Mouse (Mus musculus) left cerebral cortex, adult 2 months (tissue): ENCODE measurements around the gene Npff. TPM values are rescaled to one million over a fixed set of nuclear protein-coding genes. Genes with fewer than 3 reads are reported as not detected.
A peak's percentile ranks its signal among the peaks of the same experiment; 100 is the strongest.

Experiments
- DNase-seq, 2 experiments: peaks; one replicate each; pipeline ENCODE4 v3.0.0; 2021 to 2022; ENCODE audit warnings: low spot score in 2 of 2, mixed read lengths in 1 of 2; ENCODE audit errors: extremely low spot score in 1 of 2
- H3K27ac ChIP-seq: fragments of 200-600 bp; 2 replicates; pipeline ENCODE4 v1.8.1; 2022
- H3K4me3 ChIP-seq: fragments of 200-600 bp; 2 replicates; pipeline ENCODE4 v1.8.1; 2022
- CTCF ChIP-seq: fragments of 200-600 bp; IDR thresholded peaks from 2 replicates; pipeline ENCODE4 v1.8.1; 2022; ENCODE audit warnings: antibody characterized with exemption, mild to moderate bottlenecking, moderate library complexity
- intact Hi-C: fragments of 180-260 bp; cut with DNase I; formaldehyde crosslinking; loops from one replicate; pipeline ENCODE4 v1.15.1; 2025
- total RNA-seq, 2 experiments: library from RNA; stranded (reverse); gene quantifications; 2 replicates each; pipeline ENCODE4 v1.2.3; 2021

Gene Npff
- total RNA-seq, 2 experiments from 2014 or later = 2.4 to 2.6 TPM

DNA sequence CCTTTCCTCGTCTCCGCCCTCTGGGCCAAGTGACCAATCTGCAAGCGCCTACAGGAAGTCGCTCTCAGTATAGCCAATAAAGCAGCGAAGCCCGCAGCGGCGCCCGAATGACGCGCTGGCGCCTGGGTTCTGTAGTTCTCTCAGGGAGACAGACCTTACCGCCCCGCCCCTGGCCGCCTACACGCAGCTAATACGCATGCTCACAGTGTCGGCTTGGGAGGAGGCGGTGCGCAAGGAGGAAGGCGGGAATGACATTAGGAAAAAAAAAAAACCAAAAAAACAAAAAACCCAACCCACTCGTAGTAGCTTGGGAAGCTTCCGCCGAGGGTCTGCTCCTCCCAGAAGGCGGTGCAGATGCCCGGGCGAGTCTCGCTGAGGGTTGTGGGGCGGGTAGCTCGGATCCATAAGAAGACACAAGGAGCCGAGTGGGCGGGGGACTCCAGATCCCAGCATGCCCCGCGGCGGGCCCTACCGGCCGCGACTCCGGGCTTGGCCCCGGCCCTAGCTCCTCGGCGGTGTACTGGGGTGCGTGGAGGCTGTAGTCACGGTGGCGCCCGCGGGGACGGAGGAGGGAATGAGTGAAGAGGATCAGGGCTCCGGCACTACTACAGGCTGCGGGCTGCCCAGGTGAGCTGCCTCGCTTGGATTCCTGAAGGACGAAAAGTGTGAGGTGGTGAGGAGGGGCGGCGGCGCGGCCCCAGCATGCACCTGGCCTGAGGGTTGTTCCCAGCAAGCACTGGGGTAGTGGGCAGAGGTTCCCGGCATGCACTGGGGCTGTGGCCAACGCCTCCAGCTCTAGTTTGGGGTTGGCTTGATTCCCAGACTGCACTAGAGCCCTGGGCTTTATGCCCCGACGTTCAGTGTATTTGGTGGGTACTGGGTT lies 6.5 kb downstream of the Npff start, which contains the start of gene Tarbp2:
TSS of gene Tarbp2 (plus strand) at position 217 of the 883 bp plus-strand sequence.
- H3K27ac ChIP-seq = peak within 1 kb of the TSS; percentile 100
- peak within 1 kb of the TSS; percentile 91 for H3K4me3 ChIP-seq
- peak; percentile 99 to 100 for DNase-seq
- TF ChIP-seq CTCF = no peak
- intact Hi-C loops = loop anchor here (1.0 to 5.0 kb wide), 4 partner anchors 28 to 153 kb away; partner anchors contain the start of genes Pcbp2 and Sp1

DNA sequence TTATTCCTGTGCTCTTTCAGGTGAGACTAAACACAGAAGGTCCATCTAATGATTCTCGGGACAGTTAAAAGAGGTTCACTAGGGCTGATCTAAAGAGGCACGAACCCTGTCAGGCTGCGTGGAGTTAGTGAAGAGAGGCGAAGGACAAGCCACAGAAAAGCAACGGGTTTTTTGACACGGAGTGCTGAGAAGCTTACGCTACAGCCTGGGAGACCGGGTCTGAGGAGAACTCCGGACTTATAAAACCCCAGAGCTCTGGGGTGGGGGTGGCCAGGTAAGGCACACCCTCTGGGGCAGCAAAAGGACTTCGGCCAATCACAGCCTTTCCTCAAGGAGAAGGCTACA lies 7.1 kb downstream of the Npff start:
- no peak for DNase-seq
- TF ChIP-seq CTCF = no peak

DNA sequence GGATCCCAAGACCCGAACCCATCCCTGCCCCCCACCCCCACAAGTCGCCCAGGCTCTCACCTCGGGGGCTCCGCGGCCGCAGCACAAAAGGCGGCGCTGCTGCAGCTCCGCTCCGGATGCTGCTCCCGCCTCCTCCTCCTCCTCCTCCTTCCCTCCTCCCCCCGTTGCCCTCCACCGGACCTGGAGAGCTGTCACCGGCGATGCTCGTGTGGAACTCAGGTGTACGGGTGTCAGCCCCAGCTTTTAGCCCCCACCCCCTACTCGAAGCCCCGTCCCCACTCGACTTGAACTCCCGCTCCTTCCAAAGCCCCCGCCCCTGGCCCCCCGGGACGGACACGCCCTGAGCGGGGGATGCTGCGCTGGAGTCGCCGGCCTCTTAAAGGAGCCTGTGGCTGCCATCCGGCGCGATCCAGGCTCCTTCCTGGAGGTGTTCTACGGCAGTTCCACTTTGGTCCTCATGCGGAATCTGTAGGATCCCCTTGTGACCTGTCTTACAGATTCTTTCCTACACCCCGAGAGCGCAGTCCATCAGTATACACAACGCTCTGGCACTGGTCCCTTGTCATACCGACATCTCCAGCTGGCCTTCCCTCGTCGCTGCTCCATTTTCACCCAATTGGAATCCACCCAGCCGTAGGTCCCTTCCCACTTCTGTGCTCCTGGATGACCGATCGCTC lies 7.9 kb downstream of the Npff start, which contains the start of gene Map3k12:
TSS of gene Map3k12 (minus strand) at position 337 of the 677 bp plus-strand sequence.
- peak; percentile 80 to 82 for DNase-seq
- peak within 1 kb of the TSS; percentile 91 for H3K27ac ChIP-seq
- H3K4me3 ChIP-seq = peak within 1 kb of the TSS; percentile 59
- intact Hi-C loops = loop anchor here (1.0 to 5.0 kb wide), 2 partner anchors 47 to 110 kb away; partner anchors contain the start of genes Pcbp2 and Sp1
- no peak for TF ChIP-seq CTCF

More for the DNA sequence above, 7.1 kb downstream of the Npff start:
- H3K27ac ChIP-seq = peak overlapping the region; percentile 91
- intact Hi-C loops = loop anchor here (1.0 to 5.0 kb wide), 2 partner anchors 47 to 110 kb away; partner anchors contain the start of genes Pcbp2 and Sp1
- H3K4me3 ChIP-seq = peak overlapping the region; percentile 59

DNA sequence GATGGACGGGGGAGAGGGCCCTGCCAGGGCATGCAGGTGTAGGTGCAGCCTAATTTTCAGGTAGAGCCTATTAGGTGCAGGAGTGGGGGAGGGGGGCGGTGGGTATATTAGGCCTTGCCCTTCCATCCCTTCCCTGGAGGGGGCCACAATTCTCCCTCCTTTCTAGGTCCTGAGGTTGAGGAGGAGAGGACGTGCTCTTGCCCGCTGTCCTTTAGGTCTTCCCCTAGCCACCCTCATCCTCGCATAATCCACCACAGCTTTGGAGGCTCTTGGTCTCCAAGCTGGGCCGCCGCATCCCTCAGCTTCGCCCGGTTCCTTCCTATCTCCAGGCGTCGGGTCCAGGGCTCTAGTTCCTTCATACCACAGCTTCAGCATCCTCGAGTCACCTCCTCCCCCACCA lies 8.4 kb downstream of the Npff start:
- intact Hi-C loops = loop anchor here (5.0 kb wide), 1 partner anchor 109 kb away; the partner anchor contains the start of gene Sp1
- no peak for DNase-seq
- TF ChIP-seq CTCF = no peak; the same call in 1 of the 2 replicates
- Histone ChIP-seq H3K4me3 (peak overlapping the region; percentile 59), H3K27ac (peak overlapping the region; percentile 91)

DNA sequence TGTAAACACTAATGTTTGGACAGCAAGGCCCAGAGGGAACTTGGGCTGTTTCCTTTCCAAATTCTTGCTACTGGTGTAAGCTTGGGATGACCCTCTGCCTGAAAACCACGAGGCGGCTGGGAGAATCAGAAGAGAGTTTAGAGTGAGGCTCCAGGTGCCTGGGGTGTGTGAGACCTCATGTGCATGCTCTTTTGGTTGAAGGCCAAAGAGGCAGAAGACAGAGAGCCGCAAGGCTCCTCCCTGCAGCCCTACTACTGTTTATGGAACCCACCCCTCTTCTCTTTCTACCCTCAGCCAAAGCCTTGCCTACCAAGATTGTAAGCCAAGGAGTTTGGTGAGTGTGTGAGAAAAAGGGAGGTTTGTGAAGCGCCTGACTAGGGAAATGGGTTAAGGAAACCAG lies 9.0 kb downstream of the Npff start:
- intact Hi-C loops = loop anchor here (5.0 kb wide), 1 partner anchor 108 kb away; the partner anchor contains the start of gene Sp1
- peak in 1 of 2 experiments; percentile 13 for DNase-seq

DNA sequence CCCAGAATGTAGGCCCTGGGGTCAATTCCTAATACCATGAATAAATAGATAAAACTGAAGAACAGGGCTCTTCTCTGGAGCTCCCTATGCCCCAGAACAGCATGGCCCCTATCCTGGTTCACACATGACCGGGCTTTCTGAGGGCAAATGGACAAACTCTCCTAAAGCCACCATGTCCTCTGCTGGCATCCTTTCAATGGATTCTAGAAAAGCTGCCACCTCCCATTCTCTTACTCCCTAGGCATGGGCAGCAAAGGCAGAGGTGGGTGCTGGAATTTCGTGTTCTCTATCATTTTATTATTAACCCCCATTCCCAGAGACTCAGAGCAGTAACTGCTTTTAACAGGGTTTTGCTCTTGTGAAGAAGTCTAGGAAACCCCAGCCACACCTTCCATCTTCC lies 9.5 kb downstream of the Npff start:
- no peak overlapping the region for H3K27ac ChIP-seq
- peak in 1 of 2 experiments; percentile 6 for DNase-seq
- no peak for TF ChIP-seq CTCF
- peak overlapping the region; percentile 59 for H3K4me3 ChIP-seq
- intact Hi-C loops = loop anchor here (5.0 kb wide), 1 partner anchor 108 kb away; the partner anchor contains the start of gene Sp1

More for the DNA sequence above, 9.0 kb downstream of the Npff start:
- Histone ChIP-seq H3K4me3 (peak overlapping the region; percentile 59), H3K27ac (peak overlapping the region; percentile 91)
- no peak for TF ChIP-seq CTCF

DNA sequence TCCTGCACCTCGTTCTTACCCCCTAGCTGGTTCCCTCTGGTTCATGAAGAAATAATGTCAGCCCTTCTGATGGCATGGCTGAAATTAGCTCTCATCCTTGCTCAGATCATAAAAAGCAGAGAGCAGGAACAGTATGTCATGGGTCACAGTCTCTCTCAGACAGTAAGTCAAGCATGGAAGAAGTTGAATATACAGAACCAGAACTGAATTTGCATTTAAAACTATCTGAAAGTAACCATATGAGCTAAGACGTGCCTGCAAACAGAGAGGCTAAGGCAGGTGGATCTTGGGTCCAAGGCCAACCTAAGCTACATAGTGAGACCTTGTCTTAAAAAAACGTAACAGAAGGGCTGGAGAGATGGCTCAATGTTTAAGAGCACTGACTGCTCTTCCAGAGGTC lies 11.7 kb downstream of the Npff start:
- DNase-seq = peak in 1 of 2 experiments; percentile 3
- Histone ChIP-seq H3K27ac (no peak overlapping the region), H3K4me3 (no peak overlapping the region)
- intact Hi-C loops = no loop called here
- TF ChIP-seq CTCF = no peak

DNA sequence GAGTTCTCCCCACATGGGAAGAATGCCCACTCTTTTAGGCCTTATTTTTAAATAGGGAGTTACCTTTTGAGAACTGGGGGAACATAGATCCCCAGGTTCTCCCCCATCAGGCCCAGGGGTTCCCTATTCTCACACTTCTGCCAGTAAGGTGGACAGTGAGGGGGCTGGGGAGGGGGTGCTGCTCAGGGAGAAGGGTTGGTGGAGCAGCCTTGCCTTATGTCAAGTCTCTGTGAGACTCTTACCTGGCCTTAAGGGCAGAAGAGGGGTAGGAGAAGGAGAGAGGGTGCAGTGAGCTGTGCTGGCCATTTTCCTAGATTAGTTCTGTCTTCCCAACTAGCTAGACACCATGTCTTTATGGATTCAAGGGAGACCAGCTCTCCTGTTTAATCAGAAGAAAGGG lies 12.3 kb downstream of the Npff start:
- no peak for TF ChIP-seq CTCF
- no peak overlapping the region for H3K4me3 ChIP-seq
- intact Hi-C loops = no loop called here

DNA sequence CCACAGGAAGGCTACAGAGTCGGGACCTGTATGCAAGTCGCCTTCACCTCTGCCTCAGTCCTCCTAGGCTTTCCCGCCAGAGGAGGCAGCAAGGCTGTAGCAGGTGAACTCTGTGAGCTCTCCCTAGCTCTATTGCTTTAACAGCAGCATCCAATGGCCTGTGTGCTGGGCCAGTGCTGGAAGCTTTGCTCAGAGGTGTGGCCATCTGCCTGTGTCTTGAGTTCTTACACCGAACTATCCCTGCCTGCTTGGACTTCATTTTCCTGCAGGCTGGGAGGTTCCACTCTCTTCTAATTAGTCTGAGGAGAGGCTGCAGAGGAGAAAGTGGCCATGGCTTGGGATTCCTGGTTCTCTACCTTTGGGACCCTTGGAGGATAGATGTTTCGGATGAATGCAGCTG lies 12.7 kb downstream of the Npff start:
- Histone ChIP-seq H3K4me3 (no peak overlapping the region), H3K27ac (peak overlapping the region; percentile 93; the same call in 1 of the 2 replicates)
- intact Hi-C loops = no loop called here
- TF ChIP-seq CTCF = no peak
- peak in 1 of 2 experiments; percentile 8 for DNase-seq

More for the DNA sequence above, 12.3 kb downstream of the Npff start:
- DNase-seq = no peak
- no peak overlapping the region; the same call in 1 of the 2 replicates for H3K27ac ChIP-seq

DNA sequence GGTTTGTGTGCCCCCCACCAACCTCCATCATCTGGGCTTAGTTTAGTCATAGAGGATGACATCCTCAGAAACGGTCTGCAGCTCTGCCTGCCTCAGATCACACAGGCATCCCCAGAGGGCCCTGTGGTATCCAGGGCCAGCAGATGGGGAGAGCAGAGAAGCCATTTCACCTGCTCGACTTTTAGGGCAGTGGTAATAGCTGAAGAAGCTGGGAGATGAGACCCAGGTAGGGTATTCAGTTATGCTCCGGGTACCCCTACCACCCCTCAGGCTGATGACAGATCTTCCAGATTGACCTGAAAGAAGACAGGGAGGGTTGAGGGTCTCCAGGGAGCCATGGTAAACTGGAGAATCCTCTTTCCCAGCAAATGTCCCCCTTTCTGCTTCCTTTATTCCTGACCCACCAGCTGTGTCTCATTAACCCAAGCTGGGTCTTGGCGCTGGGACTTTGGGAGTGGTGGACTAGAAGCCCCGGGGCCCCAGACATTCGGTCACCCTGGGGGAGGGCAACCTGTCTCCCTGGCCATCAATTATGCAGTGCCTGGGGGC lies 13.4 kb downstream of the Npff start:
- peak overlapping the region; percentile 75 for H3K4me3 ChIP-seq

DNA sequence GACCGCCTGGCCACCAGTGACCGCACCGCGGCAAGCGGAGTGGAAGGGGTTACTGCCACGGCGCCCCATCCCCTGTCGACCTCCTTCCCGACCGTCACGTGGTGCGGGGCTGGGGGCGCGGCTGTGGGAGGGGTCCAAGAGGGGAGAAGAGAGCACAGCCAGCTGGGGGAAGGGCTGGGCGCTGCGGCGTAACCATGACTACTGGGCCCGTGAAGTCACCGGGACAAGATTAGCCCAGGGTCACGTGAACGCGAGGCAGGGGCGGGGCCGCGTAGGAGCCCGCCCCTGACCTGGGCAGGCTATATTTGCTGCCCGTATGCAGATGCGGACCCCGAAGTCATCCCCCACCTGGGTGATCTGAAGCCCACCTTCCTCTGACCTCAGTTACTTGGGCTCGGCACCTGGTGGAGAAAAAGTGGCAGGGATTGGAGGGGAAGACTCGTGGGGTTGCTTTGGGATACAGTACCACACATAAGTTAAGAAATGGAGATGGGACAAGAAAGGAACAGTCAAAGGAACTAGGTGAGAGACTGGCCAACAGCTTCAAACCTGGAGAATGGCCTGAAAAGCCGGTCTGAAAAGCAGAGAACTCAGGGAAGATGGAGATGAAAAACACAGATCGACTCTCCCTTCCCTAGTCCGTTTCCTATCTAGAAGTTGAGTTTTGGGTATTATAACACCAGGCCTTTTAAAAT lies 14.0 kb downstream of the Npff start:
- DNase-seq = peak; percentile 84 to 86
- intact Hi-C loops = no loop called here
- no peak; the same call in 1 of the 2 replicates for TF ChIP-seq CTCF
- Histone ChIP-seq H3K27ac (peak overlapping the region; percentile 93), H3K4me3 (peak overlapping the region; percentile 75)

More for the DNA sequence above, 13.4 kb downstream of the Npff start:
- intact Hi-C loops = no loop called here
- no peak for TF ChIP-seq CTCF
- H3K27ac ChIP-seq = peak overlapping the region; percentile 93
- DNase-seq = peak; percentile 8 to 12
